Mouse (Mus musculus) spleen, adult 2 months (tissue): ENCODE measurements around the gene Syt1.

Source experiments
- CTCF ChIP-seq: fragments of 200-500 bp; IDR thresholded peaks from 2 replicates; pipeline ENCODE4 v1.5.1; 2011; ENCODE audit warnings: mild to moderate bottlenecking, inconsistent platforms; ENCODE audit not compliant: insufficient read depth, insufficient read length, insufficient replicate concordance; ENCODE audit errors: extremely low read depth
- POLR2A ChIP-seq: fragments of 200-500 bp; IDR thresholded peaks from 2 replicates; pipeline ENCODE4 v1.6.1; 2011; ENCODE audit warnings: low read depth, low read length, inconsistent platforms

DNA sequence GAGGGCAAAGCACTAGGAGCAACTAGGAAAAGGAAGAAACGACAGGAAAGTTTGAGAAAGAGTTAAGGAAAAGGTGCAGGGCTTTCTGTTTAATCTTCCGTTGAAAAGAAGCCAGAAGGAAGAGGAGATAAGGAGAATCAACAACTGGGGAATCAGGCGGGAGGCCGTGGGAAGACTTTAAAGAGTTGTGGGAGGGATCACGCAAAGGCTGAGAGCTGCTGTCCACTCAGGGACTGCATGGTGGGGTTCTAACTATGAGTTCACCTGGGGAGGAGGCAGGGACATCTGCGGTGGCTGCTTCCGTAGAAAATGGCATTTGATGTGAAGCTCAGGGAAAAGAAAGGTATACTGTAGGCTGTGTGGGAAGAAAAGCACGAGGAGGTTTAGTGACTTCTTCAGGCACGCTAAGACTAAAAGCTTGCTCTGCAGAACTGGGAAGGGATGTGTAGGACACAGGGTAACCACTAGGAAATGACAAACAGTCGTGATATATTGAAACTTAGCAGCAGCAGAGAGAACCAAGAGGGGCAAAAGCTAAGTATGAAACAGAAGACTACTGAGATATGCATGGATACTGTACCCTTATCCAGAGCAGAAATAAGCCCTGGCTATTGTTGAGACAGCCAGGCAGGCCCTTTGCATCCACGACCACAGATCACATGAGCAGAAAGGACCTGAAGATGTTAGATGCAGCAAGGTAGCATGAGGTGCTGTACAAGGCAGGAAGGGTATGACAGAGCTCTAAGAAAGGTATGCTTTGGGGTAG is 414.4 kb downstream of the Syt1 start:
- no peak for TF ChIP-seq CTCF
- no peak for TF ChIP-seq POLR2A
